Mouse (Mus musculus) stomach, embryonic 15.5 days (tissue): ENCODE measurements around the gene Cramp1l. TPM values are rescaled to one million over a fixed set of nuclear protein-coding genes. Genes with fewer than 3 reads are reported as not detected.
A peak's percentile ranks its signal among the peaks of the same experiment; 100 is the strongest.

Source experiments
- ATAC-seq: fragments of 200-750 bp; cut with Nextera tagmentation; 2 replicates; pipeline ENCODE4 v1.8.0; 2017; ENCODE audit warnings: low read depth, moderate number of reproducible peaks, moderate TSS enrichment; ENCODE audit not compliant: insufficient read depth, low FRiP score
- H3K27ac ChIP-seq: fragments of 300-500 bp; sonication (generic); 2 replicates; pipeline ENCODE4 v1.5.1; 2015; ENCODE audit warnings: mild to moderate bottlenecking, inconsistent platforms
- H3K27me3 ChIP-seq: fragments of 300-500 bp; sonication (generic); replicated peaks from 2 replicates; pipeline ENCODE4 v1.6.1; 2015; ENCODE audit warnings: inconsistent platforms
- H3K36me3 ChIP-seq: fragments of 300-500 bp; sonication (generic); 2 replicates; pipeline ENCODE4 v1.6.1; 2015; ENCODE audit warnings: inconsistent platforms
- H3K4me1 ChIP-seq: fragments of 300-500 bp; sonication (generic); 2 replicates; pipeline ENCODE4 v1.6.1; 2015; ENCODE audit warnings: inconsistent platforms
- H3K4me2 ChIP-seq: fragments of 300-500 bp; sonication (generic); 2 replicates; pipeline ENCODE4 v1.6.1; 2015; ENCODE audit warnings: mild to moderate bottlenecking, inconsistent platforms
- H3K4me3 ChIP-seq: fragments of 300-500 bp; sonication (generic); replicated peaks from 2 replicates; pipeline ENCODE4 v1.5.1; 2015; ENCODE audit warnings: inconsistent platforms
- H3K9ac ChIP-seq: fragments of 300-500 bp; sonication (generic); 2 replicates; pipeline ENCODE4 v1.6.1; 2015; ENCODE audit warnings: inconsistent platforms
- H3K9me3 ChIP-seq: fragments of 300-500 bp; sonication (generic); 2 replicates; pipeline ENCODE4 v1.6.1; 2016; ENCODE audit warnings: inconsistent platforms
- WGBS: fragments of 180-500 bp; shearing (Covaris S2); methylation state at CpG from one replicate; pipeline ENCODE4 v1.1.7; 2015; 5-methylcytosine and 5-hydroxymethylcytosine counted together
- polyA plus RNA-seq: library from polyadenylated mRNA; unstranded; fragments of >200 nt; fragmentation: Nextera tagmentation; extraction: Ambion mirVana; gene quantifications from 2 replicates; pipeline ENCODE4 v1.2.1, GENCODE M21; 2015

Gene Cramp1l
- 7.1 and 7.6 TPM in 2 replicates for polyA plus RNA-seq

GRCm38 (mm10) chr17:25015655-25016291 is at the start of gene Cramp1l, which contains the start of gene Ift140:
Gene Cramp1l (minus strand): TSS chr17:25015788.
Gene Ift140 (plus strand): TSS chr17:25016085.
- under 1% methylated on average over 62 of the region's 62 CpGs for WGBS
- H3K9ac ChIP-seq: peak within 1 kb of the TSS; percentile 88
- ATAC-seq: peak; percentile 98
- H3K36me3 ChIP-seq: peaks cover 15% of the 10 kb centered on the region
- peak within 1 kb of the TSS; percentile 90 for H3K27ac ChIP-seq
- H3K9me3 ChIP-seq: no peaks in the 10 kb centered on the region
- no peaks in the 10 kb centered on the region for H3K27me3 ChIP-seq
- H3K4me3 ChIP-seq: peak within 1 kb of the TSS; percentile 97
- peak within 1 kb of the TSS; percentile 94 for H3K4me2 ChIP-seq
- peaks cover 15% of the 10 kb centered on the region for H3K4me1 ChIP-seq

GRCm38 (mm10) chr17:25065189-25065588 is 49.6 kb upstream of the Cramp1l start:
- Histone ChIP-seq H3K36me3 (peaks cover 17% of the 10 kb centered on the region; the same call in 1 of the 2 replicates), H3K4me2 (no peak overlapping the region), H3K9ac (no peak overlapping the region), H3K9me3 (no peaks in the 10 kb centered on the region), H3K27ac (no peak overlapping the region), H3K4me1 (no peaks in the 10 kb centered on the region), H3K4me3 (no peak overlapping the region), H3K27me3 (no peaks in the 10 kb centered on the region)
- WGBS: 87% methylated on average over 3 of the region's 3 CpGs
- no peak for ATAC-seq

GRCm38 (mm10) chr17:25064351-25064750 is 48.8 kb upstream of the Cramp1l start:
- ATAC-seq: peak; percentile 35; the same call in 1 of the 2 replicates
- 63% methylated on average over 9 of the region's 9 CpGs for WGBS
- H3K27ac ChIP-seq: no peak overlapping the region

GRCm38 (mm10) chr17:25063872-25064271 is 48.3 kb upstream of the Cramp1l start:
- Histone ChIP-seq H3K4me3 (no peak overlapping the region), H3K27me3 (no peaks in the 10 kb centered on the region), H3K9ac (no peak overlapping the region), H3K9me3 (no peaks in the 10 kb centered on the region), H3K4me1 (no peaks in the 10 kb centered on the region), H3K27ac (no peak overlapping the region), H3K36me3 (peaks cover 19% of the 10 kb centered on the region; the same call in 1 of the 2 replicates), H3K4me2 (no peak overlapping the region)
- ATAC-seq: no peak
- WGBS: 75% methylated on average over 12 of the region's 12 CpGs

More at GRCm38 (mm10) chr17:25064351-25064750, 48.8 kb upstream of the Cramp1l start:
- Histone ChIP-seq H3K4me2 (no peak overlapping the region), H3K9me3 (no peaks in the 10 kb centered on the region), H3K9ac (no peak overlapping the region), H3K27me3 (no peaks in the 10 kb centered on the region), H3K4me1 (no peaks in the 10 kb centered on the region), H3K4me3 (no peak overlapping the region), H3K36me3 (peaks cover 17% of the 10 kb centered on the region; the same call in 1 of the 2 replicates)

- no peak overlapping the region for H3K9ac ChIP-seq
- H3K36me3 ChIP-seq: peaks cover 21% of the 10 kb centered on the region; the same call in 1 of the 2 replicates
- H3K4me2 ChIP-seq: no peak overlapping the region
- no peak for ATAC-seq
- 76% methylated on average over 4 of the region's 4 CpGs for WGBS
- no peaks in the 10 kb centered on the region for H3K4me1 ChIP-seq
- H3K9me3 ChIP-seq: no peaks in the 10 kb centered on the region
- no peak overlapping the region for H3K27ac ChIP-seq
- H3K27me3 ChIP-seq: no peaks in the 10 kb centered on the region
- H3K4me3 ChIP-seq: no peak overlapping the region
Measured at GRCm38 (mm10) chr17:25063261-25063660, 47.7 kb upstream of the Cramp1l start.

GRCm38 (mm10) chr17:25057041-25057440 is 41.5 kb upstream of the Cramp1l start:
- Histone ChIP-seq H3K9me3 (no peaks in the 10 kb centered on the region), H3K27me3 (no peaks in the 10 kb centered on the region), H3K9ac (no peak overlapping the region), H3K27ac (no peak overlapping the region), H3K4me1 (no peaks in the 10 kb centered on the region), H3K4me2 (no peak overlapping the region), H3K4me3 (no peak overlapping the region), H3K36me3 (peaks cover 16% of the 10 kb centered on the region; the same call in 1 of the 2 replicates)
- 84% methylated on average over 6 of the region's 6 CpGs for WGBS
- ATAC-seq: no peak

GRCm38 (mm10) chr17:25053274-25053673 is 37.7 kb upstream of the Cramp1l start:
- H3K27me3 ChIP-seq: no peaks in the 10 kb centered on the region
- no peaks in the 10 kb centered on the region for H3K4me1 ChIP-seq
- H3K4me2 ChIP-seq: no peak overlapping the region
- H3K9me3 ChIP-seq: no peaks in the 10 kb centered on the region
- ATAC-seq: no peak
- 81% methylated on average over 9 of the region's 9 CpGs for WGBS
- no peak overlapping the region for H3K4me3 ChIP-seq
- no peak overlapping the region for H3K27ac ChIP-seq
- H3K36me3 ChIP-seq: 0 out of 2 replicates have a peak, but pooled peaks cover 5% of the 10 kb centered on the region
- H3K9ac ChIP-seq: no peak overlapping the region

GRCm38 (mm10) chr17:25047143-25047542 is 31.6 kb upstream of the Cramp1l start:
- Histone ChIP-seq H3K9ac (no peak overlapping the region), H3K27me3 (no peaks in the 10 kb centered on the region), H3K4me1 (no peaks in the 10 kb centered on the region), H3K9me3 (no peaks in the 10 kb centered on the region), H3K4me3 (no peak overlapping the region), H3K36me3 (no peaks in the 10 kb centered on the region), H3K4me2 (no peak overlapping the region), H3K27ac (no peak overlapping the region)
- 84% methylated on average over 6 of the region's 6 CpGs for WGBS
- no peak for ATAC-seq

GRCm38 (mm10) chr17:25045281-25045680 is 29.7 kb upstream of the Cramp1l start:
- 88% methylated on average over 4 of the region's 4 CpGs for WGBS
- H3K4me2 ChIP-seq: no peak overlapping the region
- H3K4me3 ChIP-seq: no peak overlapping the region
- no peaks in the 10 kb centered on the region for H3K9me3 ChIP-seq
- H3K36me3 ChIP-seq: no peaks in the 10 kb centered on the region
- no peaks in the 10 kb centered on the region for H3K27me3 ChIP-seq
- H3K27ac ChIP-seq: no peak overlapping the region
- H3K9ac ChIP-seq: no peak overlapping the region
- no peaks in the 10 kb centered on the region for H3K4me1 ChIP-seq
- no peak for ATAC-seq

- Histone ChIP-seq H3K36me3 (no peaks in the 10 kb centered on the region), H3K27ac (no peak overlapping the region), H3K27me3 (no peaks in the 10 kb centered on the region), H3K4me1 (no peaks in the 10 kb centered on the region), H3K4me3 (no peak overlapping the region), H3K9ac (no peak overlapping the region), H3K4me2 (no peak overlapping the region), H3K9me3 (no peaks in the 10 kb centered on the region)
- WGBS: 70% methylated on average over 7 of the region's 7 CpGs
- ATAC-seq: no peak
Measured at GRCm38 (mm10) chr17:25044879-25045278, 29.3 kb upstream of the Cramp1l start.

- Histone ChIP-seq H3K27me3 (no peaks in the 10 kb centered on the region), H3K9ac (no peak overlapping the region), H3K4me1 (no peaks in the 10 kb centered on the region), H3K36me3 (peaks cover 17% of the 10 kb centered on the region), H3K4me3 (no peak overlapping the region), H3K9me3 (no peaks in the 10 kb centered on the region), H3K27ac (no peak overlapping the region), H3K4me2 (no peak overlapping the region)
- no peak for ATAC-seq
- 63% methylated on average over 4 of the region's 4 CpGs for WGBS
Measured at GRCm38 (mm10) chr17:25036183-25036582, 20.6 kb upstream of the Cramp1l start.

- ATAC-seq: peak; percentile 84
- H3K9me3 ChIP-seq: no peaks in the 10 kb centered on the region
- peak overlapping the region; percentile 94 for H3K4me2 ChIP-seq
- peaks cover 15% of the 10 kb centered on the region for H3K4me1 ChIP-seq
- H3K27me3 ChIP-seq: no peaks in the 10 kb centered on the region
- peak overlapping the region; percentile 90 for H3K27ac ChIP-seq
- under 1% methylated on average over 55 of the region's 55 CpGs for WGBS
- H3K4me3 ChIP-seq: peak overlapping the region; percentile 97
- H3K9ac ChIP-seq: peak overlapping the region; percentile 57
- peaks cover 11% of the 10 kb centered on the region for H3K36me3 ChIP-seq
Measured at GRCm38 (mm10) chr17:25016292-25017132, 924 bp upstream of the Cramp1l start.
